Mouse (Mus musculus) lung, adult 2 months (tissue): ENCODE results near the gene Plod3.

Source experiments
- CTCF ChIP-seq: fragments of 200-500 bp; IDR thresholded peaks from 2 replicates; pipeline ENCODE4 v1.5.1; 2011; ENCODE audit warnings: mild to moderate bottlenecking, low read length, control low read depth; ENCODE audit not compliant: insufficient read depth
- POLR2A ChIP-seq: fragments of 200-500 bp; IDR thresholded peaks from 2 replicates; pipeline ENCODE4 v1.6.1; 2011; ENCODE audit warnings: low read depth, mild to moderate bottlenecking, control low read depth, low read length, borderline replicate concordance; ENCODE audit errors: extremely low read depth

DNA sequence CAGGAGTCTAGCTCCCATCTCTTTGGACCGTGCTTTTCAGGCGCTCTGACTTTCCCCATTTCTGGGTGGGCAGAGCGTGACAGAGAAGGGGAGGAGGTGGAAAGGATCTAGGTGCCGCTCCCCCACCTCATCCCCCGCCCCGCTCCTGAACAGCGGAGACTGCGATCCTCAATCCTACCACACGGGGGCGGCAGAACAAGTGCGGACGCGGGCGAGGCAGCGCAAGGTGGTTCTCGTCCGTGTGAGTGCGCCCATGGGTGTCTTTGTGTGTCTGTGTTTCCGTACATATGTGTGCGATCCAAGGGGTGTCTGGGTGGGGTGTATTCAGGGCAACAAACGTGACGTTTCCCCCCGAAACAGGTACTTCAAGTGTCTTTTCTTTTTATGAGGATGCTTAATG is 38.3 kb downstream of the Plod3 start:
- TF ChIP-seq POLR2A (no peak), CTCF (peak; percentile 71)
